Mouse (Mus musculus) megakaryocyte, embryonic 14.5 days (primary cell): Measurements from ENCODE around the gene Far1.

Experiments used
- FLI1 ChIP-seq: IDR thresholded peaks from 2 replicates; pipeline ENCODE4 v1.6.1; 2012; ENCODE audit warnings: low read length, inconsistent platforms, mixed read lengths
- GATA1 ChIP-seq: IDR thresholded peaks from 3 replicates; pipeline ENCODE4 v1.6.1; 2012; ENCODE audit warnings: mixed read lengths, low read length, inconsistent platforms, borderline replicate concordance

GRCm38 (mm10) chr7:113597231-113597630 is 83.6 kb downstream of the Far1 start:
- no peak for TF ChIP-seq GATA1
- TF ChIP-seq FLI1: no peak
